Mouse (Mus musculus): ENCODE data around the gene Tert. TPM values are rescaled to one million over a fixed set of nuclear protein-coding genes. Genes with fewer than 3 reads are reported as not detected.
A peak's percentile ranks its signal among the peaks of the same experiment; 100 is the strongest.

Gene Tert
- total RNA-seq (2014; rRNA removed): 7.0 and 8.5 TPM in 2 replicates
- 13.1 and 16.5 TPM in 2 replicates for polyA plus RNA-seq (2012; rRNA removed)

DNA sequence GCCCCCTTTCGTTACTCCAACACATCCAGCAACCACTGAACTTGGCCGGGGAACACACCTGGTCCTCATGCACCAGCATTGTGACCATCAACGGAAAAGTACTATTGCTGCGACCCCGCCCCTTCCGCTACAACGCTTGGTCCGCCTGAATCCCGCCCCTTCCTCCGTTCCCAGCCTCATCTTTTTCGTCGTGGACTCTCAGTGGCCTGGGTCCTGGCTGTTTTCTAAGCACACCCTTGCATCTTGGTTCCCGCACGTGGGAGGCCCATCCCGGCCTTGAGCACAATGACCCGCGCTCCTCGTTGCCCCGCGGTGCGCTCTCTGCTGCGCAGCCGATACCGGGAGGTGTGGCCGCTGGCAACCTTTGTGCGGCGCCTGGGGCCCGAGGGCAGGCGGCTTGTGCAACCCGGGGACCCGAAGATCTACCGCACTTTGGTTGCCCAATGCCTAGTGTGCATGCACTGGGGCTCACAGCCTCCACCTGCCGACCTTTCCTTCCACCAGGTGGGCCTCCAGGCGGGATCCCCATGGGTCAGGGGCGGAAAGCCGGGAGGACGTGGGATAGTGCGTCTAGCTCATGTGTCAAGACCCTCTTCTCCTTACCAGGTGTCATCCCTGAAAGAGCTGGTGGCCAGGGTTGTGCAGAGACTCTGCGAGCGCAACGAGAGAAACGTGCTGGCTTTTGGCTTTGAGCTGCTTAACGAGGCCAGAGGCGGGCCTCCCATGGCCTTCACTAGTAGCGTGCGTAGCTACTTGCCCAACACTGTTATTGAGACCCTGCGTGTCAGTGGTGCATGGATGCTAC lies at the start of gene Tert:
Gene Tert (plus strand): TSS at position 167 of the 805 bp plus-strand sequence.
- peak; percentile 76 for DNase-seq (ENCODE audit: extremely low read depth, low read depth, low spot score)
- Histone ChIP-seq H3K4me3 (ENCODE audit: insufficient read depth, low read depth, low read length) (peak within 1 kb of the TSS; percentile 63), H3K79me2 (ENCODE audit: control insufficient read depth, insufficient read depth, low read length) (no peaks in the 10 kb centered on the region), H3K4me1 (ENCODE audit: control insufficient read depth, insufficient read depth, low read length) (peaks cover 3% of the 10 kb centered on the region; the same call in 1 of the 2 replicates), H3K27me3 (ENCODE audit: control insufficient read depth, insufficient read depth, low read length) (no peaks in the 10 kb centered on the region), H3K36me3 (ENCODE audit: control insufficient read depth, insufficient read depth, low read length) (peaks cover 3% of the 10 kb centered on the region; the same call in 1 of the 2 replicates), H3K9ac (ENCODE audit: low read depth, low read length) (peak within 1 kb of the TSS; percentile 61), H3K27ac (replicated peaks; ENCODE audit: insufficient read depth, low read depth, low read length) (peak within 1 kb of the TSS; percentile 63)
- 8% methylated on average over 47 of the region's 47 CpGs for WGBS
- no peak for TF ChIP-seq POLR2A (IDR thresholded peaks at IDR 0.05; ENCODE audit: extremely low read depth, insufficient read depth, low read length)
- peak; percentile 47 for TF ChIP-seq CTCF (IDR thresholded peaks at IDR 0.05; ENCODE audit: low read depth, low read length)

DNA sequence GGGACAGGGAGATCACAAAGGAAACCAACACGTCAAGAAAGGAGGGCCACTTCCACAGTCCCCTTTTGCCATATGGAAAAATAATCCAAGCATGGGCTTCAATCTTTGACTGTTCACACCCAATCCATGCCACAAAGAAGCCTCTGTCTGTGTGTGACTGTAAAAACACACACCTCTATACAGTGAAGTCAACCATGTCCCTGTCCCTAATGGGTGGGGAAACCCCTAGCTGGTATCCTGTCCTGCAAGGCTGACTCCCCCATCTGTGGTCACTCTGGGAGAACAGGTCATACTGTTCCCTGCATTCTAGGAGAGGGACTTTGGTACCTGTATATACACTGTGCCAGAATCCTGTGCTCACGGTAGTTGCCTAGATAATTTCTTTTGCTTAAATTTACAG lies 49.4 kb upstream of the Tert start:
- H3K27ac ChIP-seq (replicated peaks; ENCODE audit: insufficient read depth, low read depth, low read length): no peak overlapping the region
- no peaks in the 10 kb centered on the region for H3K79me2 ChIP-seq (ENCODE audit: control insufficient read depth, insufficient read depth, low read length)
- H3K4me1 ChIP-seq (ENCODE audit: control insufficient read depth, insufficient read depth, low read length): no peaks in the 10 kb centered on the region
- TF ChIP-seq CTCF (IDR thresholded peaks at IDR 0.05; ENCODE audit: low read depth, low read length) (no peak), POLR2A (IDR thresholded peaks at IDR 0.05; ENCODE audit: extremely low read depth, insufficient read depth, low read length) (no peak)
- H3K36me3 ChIP-seq (ENCODE audit: control insufficient read depth, insufficient read depth, low read length): no peaks in the 10 kb centered on the region
- no peak overlapping the region for H3K4me3 ChIP-seq (ENCODE audit: insufficient read depth, low read depth, low read length)
- 62% methylated on average over 2 of the region's 2 CpGs for WGBS
- no peak for DNase-seq (ENCODE audit: extremely low read depth, low read depth, low spot score)
- peaks cover 2% of the 10 kb centered on the region; the same call in 1 of the 2 replicates for H3K27me3 ChIP-seq (ENCODE audit: control insufficient read depth, insufficient read depth, low read length)
- no peak overlapping the region for H3K9ac ChIP-seq (ENCODE audit: low read depth, low read length)

DNA sequence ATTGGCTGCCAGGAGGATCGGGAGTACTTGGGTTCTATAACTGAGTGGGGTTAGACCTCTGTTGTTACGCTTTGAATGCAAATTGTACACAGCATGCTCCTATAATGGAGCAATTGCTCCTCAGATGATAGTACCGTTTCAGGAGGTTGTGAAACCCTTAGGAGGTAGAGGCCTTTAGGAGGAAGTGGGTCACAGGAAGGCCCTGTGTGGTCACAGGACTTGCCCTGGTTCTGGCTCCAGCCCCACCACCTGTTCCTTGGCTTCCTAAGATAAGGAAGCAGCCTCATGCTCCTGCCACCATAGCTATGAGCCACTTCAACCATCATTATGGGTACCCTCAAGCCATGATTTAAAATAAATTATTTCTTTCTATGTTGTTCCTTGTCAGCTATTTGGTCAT lies 35.2 kb upstream of the Tert start:
- WGBS: 86% methylated on average over 3 of the region's 3 CpGs
- Histone ChIP-seq H3K4me3 (ENCODE audit: insufficient read depth, low read depth, low read length) (no peak overlapping the region), H3K4me1 (ENCODE audit: control insufficient read depth, insufficient read depth, low read length) (no peaks in the 10 kb centered on the region), H3K36me3 (ENCODE audit: control insufficient read depth, insufficient read depth, low read length) (no peaks in the 10 kb centered on the region), H3K27ac (replicated peaks; ENCODE audit: insufficient read depth, low read depth, low read length) (no peak overlapping the region), H3K79me2 (ENCODE audit: control insufficient read depth, insufficient read depth, low read length) (no peaks in the 10 kb centered on the region), H3K27me3 (ENCODE audit: control insufficient read depth, insufficient read depth, low read length) (peaks cover 8% of the 10 kb centered on the region; the same call in 1 of the 2 replicates), H3K9ac (ENCODE audit: low read depth, low read length) (no peak overlapping the region)
- TF ChIP-seq CTCF (IDR thresholded peaks at IDR 0.05; ENCODE audit: low read depth, low read length) (no peak), POLR2A (IDR thresholded peaks at IDR 0.05; ENCODE audit: extremely low read depth, insufficient read depth, low read length) (no peak)
- no peak for DNase-seq (ENCODE audit: extremely low read depth, low read depth, low spot score)

DNA sequence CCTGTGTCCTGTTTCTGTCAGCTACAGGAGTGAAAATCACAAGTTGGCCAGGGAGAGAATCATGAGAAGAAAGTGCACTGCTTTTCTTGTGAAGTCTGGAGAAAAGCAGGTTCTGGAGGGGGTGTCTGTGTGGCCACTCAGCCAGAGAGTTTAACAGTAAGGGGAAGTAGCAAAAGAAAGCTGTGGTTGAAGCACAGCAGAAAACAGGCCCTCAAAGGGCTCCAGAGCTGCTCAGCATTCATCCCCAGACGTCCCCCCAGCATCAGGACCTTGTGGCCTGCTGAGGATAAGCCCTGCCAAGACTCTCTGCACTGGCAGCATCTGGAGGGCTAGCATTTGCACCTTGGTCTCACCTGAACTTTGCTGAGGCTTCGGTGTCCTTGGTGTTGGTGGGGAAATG lies 34.2 kb upstream of the Tert start:
- no peaks in the 10 kb centered on the region for H3K4me1 ChIP-seq (ENCODE audit: control insufficient read depth, insufficient read depth, low read length)
- TF ChIP-seq CTCF (IDR thresholded peaks at IDR 0.05; ENCODE audit: low read depth, low read length): no peak
- TF ChIP-seq POLR2A (IDR thresholded peaks at IDR 0.05; ENCODE audit: extremely low read depth, insufficient read depth, low read length): no peak
- WGBS: 42% methylated on average over 2 of the region's 2 CpGs
- DNase-seq (ENCODE audit: extremely low read depth, low read depth, low spot score): no peak
- H3K27ac ChIP-seq (replicated peaks; ENCODE audit: insufficient read depth, low read depth, low read length): no peak overlapping the region
- no peak overlapping the region for H3K9ac ChIP-seq (ENCODE audit: low read depth, low read length)
- H3K27me3 ChIP-seq (ENCODE audit: control insufficient read depth, insufficient read depth, low read length): peaks cover 8% of the 10 kb centered on the region; the same call in 1 of the 2 replicates
- H3K36me3 ChIP-seq (ENCODE audit: control insufficient read depth, insufficient read depth, low read length): no peaks in the 10 kb centered on the region
- no peaks in the 10 kb centered on the region for H3K79me2 ChIP-seq (ENCODE audit: control insufficient read depth, insufficient read depth, low read length)
- no peak overlapping the region for H3K4me3 ChIP-seq (ENCODE audit: insufficient read depth, low read depth, low read length)

DNA sequence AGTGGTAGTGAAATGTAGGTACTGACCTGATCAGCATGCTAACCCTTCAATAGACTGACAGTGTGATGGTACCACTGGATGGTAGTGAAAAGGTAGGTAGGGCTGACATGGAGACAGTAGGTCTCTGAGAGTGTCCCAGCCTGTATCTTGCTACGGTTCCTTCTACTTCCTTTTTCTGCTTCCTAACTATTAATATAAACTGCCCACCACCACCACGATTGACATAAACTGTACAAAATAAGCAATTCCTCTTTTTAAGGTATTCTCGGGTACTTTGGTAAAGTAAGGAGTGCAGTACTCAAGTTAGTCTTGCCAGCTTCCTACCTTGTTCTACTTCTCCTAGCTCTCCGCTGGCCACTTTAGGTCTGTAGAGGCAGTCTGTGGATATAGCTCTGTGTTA lies 30.4 kb upstream of the Tert start:
- WGBS: 58% methylated on average over 4 of the region's 4 CpGs
- H3K27ac ChIP-seq (replicated peaks; ENCODE audit: insufficient read depth, low read depth, low read length): no peak overlapping the region

DNA sequence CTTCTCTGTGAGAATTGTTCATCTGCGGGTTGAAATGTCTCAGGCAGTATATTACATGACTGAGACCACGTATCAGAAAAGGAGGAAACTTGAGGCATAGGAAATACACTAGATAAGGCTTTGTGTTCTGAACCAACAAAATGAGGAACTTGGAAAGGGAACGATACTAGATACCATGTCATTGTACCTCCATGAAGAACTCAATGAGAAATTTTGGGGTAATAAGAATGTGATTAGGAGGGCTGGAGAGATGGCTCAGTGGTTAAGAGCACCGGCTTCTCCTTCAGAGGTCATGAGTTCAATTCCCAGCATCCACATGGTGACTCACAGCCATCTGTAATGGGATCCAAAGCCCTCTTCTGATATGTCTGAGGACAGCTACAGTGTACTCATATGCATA lies 26.5 kb upstream of the Tert start:
- WGBS: 66% methylated on average over 4 of the region's 4 CpGs
- Histone ChIP-seq H3K79me2 (ENCODE audit: control insufficient read depth, insufficient read depth, low read length) (peaks cover 7% of the 10 kb centered on the region; the same call in 1 of the 2 replicates), H3K27me3 (ENCODE audit: control insufficient read depth, insufficient read depth, low read length) (peaks cover 2% of the 10 kb centered on the region; the same call in 1 of the 2 replicates), H3K27ac (replicated peaks; ENCODE audit: insufficient read depth, low read depth, low read length) (no peak overlapping the region), H3K36me3 (ENCODE audit: control insufficient read depth, insufficient read depth, low read length) (no peaks in the 10 kb centered on the region), H3K4me3 (ENCODE audit: insufficient read depth, low read depth, low read length) (no peak overlapping the region), H3K9ac (ENCODE audit: low read depth, low read length) (no peak overlapping the region), H3K4me1 (ENCODE audit: control insufficient read depth, insufficient read depth, low read length) (peaks cover 8% of the 10 kb centered on the region)
- TF ChIP-seq POLR2A (IDR thresholded peaks at IDR 0.05; ENCODE audit: extremely low read depth, insufficient read depth, low read length) (no peak), CTCF (IDR thresholded peaks at IDR 0.05; ENCODE audit: low read depth, low read length) (no peak)
- no peak for DNase-seq (ENCODE audit: extremely low read depth, low read depth, low spot score)

More for the DNA sequence above, 30.4 kb upstream of the Tert start:
- DNase-seq (ENCODE audit: extremely low read depth, low read depth, low spot score): no peak
- no peak overlapping the region for H3K4me3 ChIP-seq (ENCODE audit: insufficient read depth, low read depth, low read length)
- H3K9ac ChIP-seq (ENCODE audit: low read depth, low read length): no peak overlapping the region
- peaks cover 8% of the 10 kb centered on the region; the same call in 1 of the 2 replicates for H3K27me3 ChIP-seq (ENCODE audit: control insufficient read depth, insufficient read depth, low read length)
- no peaks in the 10 kb centered on the region for H3K4me1 ChIP-seq (ENCODE audit: control insufficient read depth, insufficient read depth, low read length)
- no peaks in the 10 kb centered on the region for H3K36me3 ChIP-seq (ENCODE audit: control insufficient read depth, insufficient read depth, low read length)
- no peaks in the 10 kb centered on the region for H3K79me2 ChIP-seq (ENCODE audit: control insufficient read depth, insufficient read depth, low read length)
- no peak for TF ChIP-seq CTCF (IDR thresholded peaks at IDR 0.05; ENCODE audit: low read depth, low read length)
- no peak for TF ChIP-seq POLR2A (IDR thresholded peaks at IDR 0.05; ENCODE audit: extremely low read depth, insufficient read depth, low read length)
